ENCODE assay signal across 10 mouse cellular contexts in the genomic region with DNA sequence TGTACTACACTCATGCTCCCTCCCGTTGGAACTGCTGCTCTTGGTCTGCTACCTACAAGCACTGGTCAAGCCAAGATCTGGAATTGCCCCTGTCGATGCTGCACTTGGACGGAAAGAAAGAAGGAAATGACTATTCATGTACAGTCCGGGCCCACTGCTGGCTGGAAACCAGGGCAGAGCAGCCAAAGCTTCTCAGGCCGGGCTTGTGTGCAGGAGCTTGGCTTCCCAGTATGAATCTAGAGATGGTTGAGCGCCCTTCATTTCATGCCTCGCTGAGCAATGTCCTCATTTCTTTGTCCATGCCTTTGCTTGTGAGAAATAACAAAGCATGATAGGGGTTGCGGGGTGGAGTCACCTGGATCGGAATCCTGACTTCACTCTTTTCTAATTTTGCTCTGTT.
DNase-seq lines count a peak whose midpoint lies in the region; ATAC-seq lines count a peak whose summit lies in the region.
"Had no signal": no experiment of that assay in that cellular context is flagged by ENCODE, and none has a peak within 500 bp of the region (broad histone marks: within the 10 kb centered on the region; RNA-seq: fewer than 3 reads in every experiment).

No protein-coding gene starts in this region.

- no peak overlapping the region for H3K4me3 ChIP-seq in kidney, embryonic 16.5 days (ENCODE audit: low read length)

- H3K4me2 ChIP-seq in kidney, embryonic 16.5 days (replicated peaks; ENCODE audit: low read depth, low read length): no peak overlapping the region
- H3K4me2 ChIP-seq: lung, embryonic 14.5 days had no signal

- no peaks in the 10 kb centered on the region for H3K4me1 ChIP-seq in kidney, embryonic 16.5 days (ENCODE audit: insufficient read depth, low read length)

- peak; percentile 59; the same call in 1 of the 2 replicates for ATAC-seq in kidney, embryonic 16.5 days (ENCODE audit: low FRiP score, low TSS enrichment)

- H3K9ac ChIP-seq in kidney, embryonic 16.5 days (replicated peaks; ENCODE audit: low read length): no peak overlapping the region
- H3K9ac ChIP-seq: lung, embryonic 14.5 days had no signal

- H3K27me3 ChIP-seq in kidney, embryonic 16.5 days (ENCODE audit: insufficient read depth, low read length): no peaks in the 10 kb centered on the region

- H3K36me3 ChIP-seq in kidney, embryonic 16.5 days (ENCODE audit: insufficient read depth, low read length): no peaks in the 10 kb centered on the region

- H3K9me3 ChIP-seq in kidney, embryonic 16.5 days (ENCODE audit: low read length): no peaks in the 10 kb centered on the region

- no peak overlapping the region for H3K27ac ChIP-seq in kidney, embryonic 16.5 days (ENCODE audit: low read length)

- 72% methylated on average over 9 of the region's 9 CpGs for WGBS in kidney, embryonic 16.5 days

- peak; percentile 4 to 10 for DNase-seq in layer of hippocampus, adult 8-10 months (ENCODE audit: low spot score in 2 of 2)
- no peak for DNase-seq in layer of hippocampus, adult 11-12 months (ENCODE audit: low spot score)
- DNase-seq in cerebellum, adult 11 months: peak; percentile 95
- DNase-seq in cerebellum, postnatal 14 days: peak; percentile 98 to 99
- no peak for DNase-seq in lung, adult 18-20 months
- no peak for DNase-seq in urinary bladder, postnatal 36 days (ENCODE audit: low spot score in 2 of 2)
- DNase-seq in testis, postnatal 10 days (ENCODE audit: low spot score): no peak
- DNase-seq: heart, adult 11 months; lung, embryonic 14.5 days had no signal

Comparison
In these comparisons a context has a peak if more than half of its experiments do, and no peak if none do; other contexts are left out.
1. DNase-seq: peak in layer of hippocampus, adult 8-10 months (2 of 2), cerebellum, adult 11 months (single experiment) and cerebellum, postnatal 14 days (2 of 2); none in layer of hippocampus, adult 11-12 months (single experiment), lung, adult 18-20 months (0 of 2), urinary bladder, postnatal 36 days (0 of 2) and testis, postnatal 10 days (single experiment).